Mouse (Mus musculus): Measurements from ENCODE around the gene Cd209a. TPM values are rescaled to one million over a fixed set of nuclear protein-coding genes. Genes with fewer than 3 reads are reported as not detected.

Cd209a gene
- polyA plus RNA-seq (2012; ENCODE audit: low replicate concordance) = 0.44 and 0.52 TPM in 2 replicates

DNA sequence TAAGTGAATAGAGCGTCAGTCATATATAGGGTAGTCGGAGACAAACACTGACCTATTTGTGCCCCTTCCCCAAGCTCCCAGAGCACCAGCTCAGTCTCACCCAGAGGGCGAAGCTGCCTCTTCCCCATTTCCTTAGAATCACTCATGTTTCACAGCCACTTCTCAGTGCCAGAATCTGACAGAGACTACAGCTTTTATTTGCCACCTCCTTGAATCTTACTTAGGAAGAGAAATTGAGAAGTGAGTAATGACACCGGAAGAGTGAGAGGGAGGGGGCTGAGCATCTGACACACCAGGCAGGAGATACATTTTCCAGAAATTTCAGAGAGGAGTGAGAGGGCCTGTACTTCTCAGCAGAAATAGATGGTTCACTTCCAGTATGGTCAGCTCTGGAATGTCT lies at the start of gene Cd209a:
Gene Cd209a (minus strand): TSS at position 224 of the 400 bp plus-strand sequence.

DNA sequence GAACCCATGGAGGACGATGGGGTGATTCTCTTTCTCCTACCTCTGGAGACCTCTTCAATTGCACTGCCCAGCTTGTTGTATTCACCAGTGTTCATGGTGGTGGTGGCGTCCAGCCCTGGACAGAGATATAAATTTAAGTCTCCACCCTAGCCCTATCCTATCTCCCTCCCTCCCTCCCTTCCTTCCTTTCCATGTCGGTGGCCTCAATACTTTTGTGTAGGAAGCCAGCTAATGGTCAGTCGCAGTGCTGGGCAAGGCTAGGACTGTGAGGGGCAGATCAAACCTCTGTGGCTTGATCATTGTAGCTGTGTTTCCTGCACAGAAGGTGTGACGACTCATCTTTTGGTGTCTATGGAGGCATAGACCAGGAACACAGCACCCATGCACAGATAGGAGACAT lies 28.2 kb downstream of the Cd209a start, which contains the start of gene Clec4g:
Gene Clec4g (minus strand): TSS at position 101 of the 400 bp plus-strand sequence.

DNA sequence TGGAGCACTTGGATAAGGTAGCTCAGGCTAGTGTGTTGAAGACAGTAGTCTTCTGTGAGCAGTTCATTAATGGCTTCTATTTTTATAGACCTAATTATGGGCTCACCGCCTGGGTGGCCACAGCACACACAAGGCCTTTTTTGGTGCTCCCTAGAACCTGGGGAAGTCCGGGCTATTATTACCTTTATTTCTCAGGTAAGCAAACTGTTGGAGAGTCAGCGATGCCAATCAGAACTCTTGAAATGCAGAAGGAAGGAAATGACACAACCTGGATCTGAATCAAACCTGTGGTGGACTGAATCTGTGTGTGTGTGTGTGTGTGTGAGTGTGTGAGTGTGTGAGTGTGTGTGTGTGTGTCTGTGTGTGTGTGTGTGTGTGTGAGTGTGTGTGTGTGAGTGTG lies 54.7 kb downstream of the Cd209a start, which contains the start of gene Fcer2a:
Gene Fcer2a (minus strand): TSS at position 55 of the 400 bp plus-strand sequence.

Other genes with a start within 250 kb of the Cd209a start
- gene Mcoln1, start 248.5 kb downstream of the Cd209a start, polyA plus RNA-seq (2012; ENCODE audit: low replicate concordance) = 78.2 and 241 TPM in 2 replicates
- gene Pnpla6, start 233.6 kb downstream of the Cd209a start, polyA plus RNA-seq (2012; ENCODE audit: low replicate concordance) = 21.4 and 33.0 TPM in 2 replicates
- gene C330021F23Rik, start 181.0 kb downstream of the Cd209a start, polyA plus RNA-seq (2012; ENCODE audit: low replicate concordance) = 0.19 TPM in 1 of 2 replicates, not detected in the other
- gene Camsap3, start 161.7 kb downstream of the Cd209a start, polyA plus RNA-seq (2012; ENCODE audit: low replicate concordance) = 0.42 and 0.58 TPM in 2 replicates
- 27.6 and 38.9 TPM in 2 replicates for gene Xab2, start 127.7 kb downstream of the Cd209a start, polyA plus RNA-seq (2012; ENCODE audit: low replicate concordance)
- 10.9 and 50.5 TPM in 2 replicates for gene Pet100, start 127.4 kb downstream of the Cd209a start, polyA plus RNA-seq (2012; ENCODE audit: low replicate concordance)
- not detected in 2 replicates for gene Pcp2, start 123.4 kb downstream of the Cd209a start, polyA plus RNA-seq (2012; ENCODE audit: low replicate concordance)
- 95.4 and 315 TPM in 2 replicates for gene Stxbp2, start 118.0 kb downstream of the Cd209a start, polyA plus RNA-seq (2012; ENCODE audit: low replicate concordance)
- gene Retn, start 93.2 kb downstream of the Cd209a start, polyA plus RNA-seq (2012; ENCODE audit: low replicate concordance) = not detected in 2 replicates
- gene Mcemp1, start 83.2 kb downstream of the Cd209a start, polyA plus RNA-seq (2012; ENCODE audit: low replicate concordance) = 0.11 and 0.24 TPM in 2 replicates
- not detected in 2 replicates for gene Fcor, start 76.6 kb downstream of the Cd209a start, polyA plus RNA-seq (2012; ENCODE audit: low replicate concordance)
- gene Trappc5, start 72.7 kb downstream of the Cd209a start, polyA plus RNA-seq (2012; ENCODE audit: low replicate concordance) = 10.8 and 16.4 TPM in 2 replicates
- 5.4 and 22.4 TPM in 2 replicates for gene Fcer2a, start 54.8 kb downstream of the Cd209a start, polyA plus RNA-seq (2012; ENCODE audit: low replicate concordance)
- gene Clec4g, start 28.3 kb downstream of the Cd209a start, polyA plus RNA-seq (2012; ENCODE audit: low replicate concordance) = 0.17 TPM in 1 of 2 replicates, not detected in the other
- not detected in 2 replicates for gene Cd209e, start 105.3 kb upstream of the Cd209a start, polyA plus RNA-seq (2012; ENCODE audit: low replicate concordance)
- not detected in 2 replicates for gene Cd209d, start 129.6 kb upstream of the Cd209a start, polyA plus RNA-seq (2012; ENCODE audit: low replicate concordance)
- not detected in 2 replicates for gene Cd209b, start 177.9 kb upstream of the Cd209a start, polyA plus RNA-seq (2012; ENCODE audit: low replicate concordance)
- gene Cd209c, start 205.8 kb upstream of the Cd209a start, polyA plus RNA-seq (2012; ENCODE audit: low replicate concordance) = not detected in 2 replicates